Mouse (Mus musculus) midbrain, postnatal 0 days (tissue): ENCODE measurements around the gene Ntn3. TPM values are rescaled to one million over a fixed set of nuclear protein-coding genes. Genes with fewer than 3 reads are reported as not detected.

ENCODE experiments used
- ATAC-seq: fragments of 200-750 bp; cut with Nextera tagmentation; 2 replicates; pipeline ENCODE4 v1.8.0; 2017; ENCODE audit warnings: moderate number of reproducible peaks, mild to moderate bottlenecking, moderate TSS enrichment, moderate library complexity; ENCODE audit not compliant: low FRiP score
- DNase-seq: peaks from one replicate; pipeline ENCODE4 v3.0.0-alpha.2; 2015; ENCODE audit warnings: low spot score
- H3K27ac ChIP-seq: fragments of 300-500 bp; sonication (generic); 2 replicates; pipeline ENCODE4 v1.5.1; 2014; ENCODE audit warnings: low read depth, mild to moderate bottlenecking, low read length, mixed read lengths
- H3K27me3 ChIP-seq: fragments of 300-500 bp; sonication (generic); 2 replicates; pipeline ENCODE4 v1.6.1; 2014; ENCODE audit warnings: low read length, control low read depth, mixed read lengths; ENCODE audit not compliant: insufficient read depth
- H3K36me3 ChIP-seq: fragments of 300-500 bp; sonication (generic); 2 replicates; pipeline ENCODE4 v1.6.1; 2014; ENCODE audit warnings: low read length, control low read depth, mixed read lengths; ENCODE audit not compliant: insufficient read depth
- H3K4me1 ChIP-seq: fragments of 300-500 bp; sonication (generic); 2 replicates; pipeline ENCODE4 v1.6.1; 2014; ENCODE audit warnings: mild to moderate bottlenecking, control low read depth, antibody characterized with exemption, low read length, mixed read lengths; ENCODE audit not compliant: insufficient read depth
- H3K4me2 ChIP-seq: fragments of 300-500 bp; sonication (generic); 2 replicates; pipeline ENCODE4 v1.6.1; 2014; ENCODE audit warnings: low read depth, mild to moderate bottlenecking, low read length, mixed read lengths; ENCODE audit not compliant: poor library complexity, severe bottlenecking
- H3K4me3 ChIP-seq: fragments of 300-500 bp; sonication (generic); 2 replicates; pipeline ENCODE4 v1.5.1; 2014; ENCODE audit warnings: low read depth, mild to moderate bottlenecking, low read length, moderate library complexity
- H3K9ac ChIP-seq: fragments of 300-500 bp; sonication (generic); replicated peaks from 2 replicates; pipeline ENCODE4 v1.6.1; 2014; ENCODE audit warnings: mild to moderate bottlenecking, low read length, moderate library complexity, mixed read lengths; ENCODE audit not compliant: poor library complexity, severe bottlenecking
- H3K9me3 ChIP-seq: fragments of 300-500 bp; sonication (generic); 2 replicates; pipeline ENCODE4 v1.6.1; 2016; ENCODE audit warnings: low read length, control low read depth
- CTCF ChIP-seq: IDR thresholded peaks from 2 replicates; pipeline ENCODE4 v1.5.1; 2016; ENCODE audit warnings: antibody characterized with exemption, mild to moderate bottlenecking
- WGBS: fragments of 180-500 bp; shearing (Covaris S2); extraction: QIAGEN DNeasy Blood & Tissue Kit; methylation state at CpG from one replicate; pipeline ENCODE4 v1.1.7; 2014; 5-methylcytosine and 5-hydroxymethylcytosine counted together
- polyA plus RNA-seq: library from polyadenylated mRNA; unstranded; fragments of >200 nt; fragmentation: Nextera tagmentation; extraction: Ambion mirVana; gene quantifications from 2 replicates; pipeline ENCODE4 v1.2.1, GENCODE M21; 2015
- total RNA-seq: library from RNA; depleted of rRNA; stranded (reverse); fragments of >200 nt; gene quantifications from 2 replicates; pipeline ENCODE4 v1.2.3, GENCODE M21; 2014

Ntn3 gene
- total and polyA plus RNA-seq, 2 experiments from 2014 or later, result 4.0 to 23.6 TPM

DNA sequence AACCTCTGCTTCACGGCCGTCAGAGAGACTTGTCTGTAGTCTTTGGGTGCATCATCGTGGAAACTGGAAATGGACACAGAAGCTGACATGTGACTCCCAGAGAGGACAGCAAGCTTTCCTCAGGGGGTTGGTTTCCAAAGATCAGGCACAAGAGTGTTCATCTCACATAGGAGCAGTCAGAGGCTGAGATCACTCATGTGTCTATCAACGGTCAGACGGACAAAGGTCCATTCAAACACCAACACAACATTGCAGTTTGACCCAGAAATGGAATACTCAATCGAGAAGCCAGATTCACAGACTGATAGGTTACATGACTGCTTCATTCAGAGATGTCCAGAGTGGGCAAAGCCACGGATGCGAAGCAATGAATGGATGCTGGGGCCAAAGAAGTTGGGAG lies 17.4 kb upstream of the Ntn3 start:
- Histone ChIP-seq H3K36me3 (peaks cover 33% of the 10 kb centered on the region), H3K9ac (no peak overlapping the region), H3K4me2 (no peak overlapping the region), H3K4me1 (no peaks in the 10 kb centered on the region), H3K27ac (no peak overlapping the region), H3K27me3 (no peaks in the 10 kb centered on the region), H3K4me3 (no peak overlapping the region), H3K9me3 (no peaks in the 10 kb centered on the region)
- DNase-seq, result no peak
- TF ChIP-seq CTCF, result no peak
- 90% methylated on average over 8 of the region's 8 CpGs for WGBS
- ATAC-seq, result no peak

- no peaks in the 10 kb centered on the region for H3K9me3 ChIP-seq
- no peak overlapping the region for H3K4me2 ChIP-seq
- DNase-seq, result no peak
- TF ChIP-seq CTCF, result no peak
- WGBS, result 98% methylated on average over 5 of the region's 5 CpGs
- H3K4me1 ChIP-seq, result 0 out of 2 replicates have a peak, but pooled peaks cover 3% of the 10 kb centered on the region
- no peak for ATAC-seq
- H3K27me3 ChIP-seq, result no peaks in the 10 kb centered on the region
- H3K36me3 ChIP-seq, result peaks cover 29% of the 10 kb centered on the region
- H3K27ac ChIP-seq, result no peak overlapping the region
- no peak overlapping the region for H3K9ac ChIP-seq
- H3K4me3 ChIP-seq, result no peak overlapping the region
Measured at GRCm38 (mm10) chr17:24225851-24226250, 16.5 kb upstream of the Ntn3 start.

DNA sequence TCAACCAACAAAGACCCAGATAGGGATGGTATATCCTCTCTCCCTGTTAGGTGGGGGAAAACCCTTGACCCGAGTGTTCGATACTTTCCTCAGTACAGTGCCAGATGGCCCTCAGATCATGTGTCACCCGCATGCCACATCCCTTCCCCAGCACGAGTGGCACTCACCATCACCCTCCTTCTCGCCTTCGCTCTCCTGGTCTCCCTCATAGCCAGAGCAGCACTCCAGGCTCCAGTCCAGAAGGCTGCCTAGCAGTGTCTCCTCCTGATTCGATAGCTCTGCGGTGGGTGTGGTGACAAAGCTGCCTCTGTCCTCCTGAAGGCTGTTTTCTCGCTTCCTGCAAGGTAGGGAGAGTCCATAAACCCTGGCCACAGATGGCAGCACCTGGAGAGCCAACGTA lies 15.4 kb upstream of the Ntn3 start:
- ATAC-seq, result no peak

GRCm38 (mm10) chr17:24223513-24223912 lies 14.2 kb upstream of the Ntn3 start:
- Histone ChIP-seq H3K27me3 (no peaks in the 10 kb centered on the region), H3K9me3 (no peaks in the 10 kb centered on the region), H3K27ac (no peak overlapping the region), H3K4me2 (no peak overlapping the region), H3K4me3 (no peak overlapping the region), H3K4me1 (peaks cover 9% of the 10 kb centered on the region), H3K9ac (no peak overlapping the region), H3K36me3 (peaks cover 23% of the 10 kb centered on the region)
- DNase-seq, result no peak
- no peak for TF ChIP-seq CTCF
- 91% methylated on average over 5 of the region's 5 CpGs for WGBS
- no peak for ATAC-seq

More for the DNA sequence above, 15.4 kb upstream of the Ntn3 start:
- peaks cover 23% of the 10 kb centered on the region for H3K36me3 ChIP-seq
- H3K4me2 ChIP-seq, result no peak overlapping the region
- no peak overlapping the region for H3K9ac ChIP-seq
- H3K27me3 ChIP-seq, result no peaks in the 10 kb centered on the region
- DNase-seq, result no peak
- no peak overlapping the region for H3K27ac ChIP-seq
- no peak overlapping the region for H3K4me3 ChIP-seq
- 95% methylated on average over 10 of the region's 10 CpGs for WGBS
- H3K4me1 ChIP-seq, result peaks cover 7% of the 10 kb centered on the region
- TF ChIP-seq CTCF, result no peak
- H3K9me3 ChIP-seq, result no peaks in the 10 kb centered on the region

GRCm38 (mm10) chr17:24222653-24223052 lies 13.3 kb upstream of the Ntn3 start:
- 81% methylated on average over 6 of the region's 6 CpGs for WGBS
- Histone ChIP-seq H3K9me3 (no peaks in the 10 kb centered on the region), H3K27ac (no peak overlapping the region), H3K4me1 (peaks cover 9% of the 10 kb centered on the region), H3K36me3 (peaks cover 22% of the 10 kb centered on the region), H3K27me3 (no peaks in the 10 kb centered on the region), H3K9ac (no peak overlapping the region), H3K4me3 (no peak overlapping the region), H3K4me2 (no peak overlapping the region)
- no peak for DNase-seq
- TF ChIP-seq CTCF, result no peak
- ATAC-seq, result no peak

- H3K27ac ChIP-seq, result peak within 1 kb of the TSS; percentile 65
- peak within 1 kb of the TSS; percentile 76 for H3K4me3 ChIP-seq
- WGBS, result 5% methylated on average over 41 of the region's 41 CpGs
- no peaks in the 10 kb centered on the region for H3K27me3 ChIP-seq
- ATAC-seq (peak; percentile 89), DNase-seq (peak; percentile 95)
- TF ChIP-seq CTCF, result no peak
- H3K9ac ChIP-seq, result peak within 1 kb of the TSS; percentile 61
- peaks cover 9% of the 10 kb centered on the region for H3K4me1 ChIP-seq
- H3K4me2 ChIP-seq, result peak within 1 kb of the TSS; percentile 89
- peaks cover 34% of the 10 kb centered on the region for H3K36me3 ChIP-seq
- no peaks in the 10 kb centered on the region for H3K9me3 ChIP-seq
Measured at GRCm38 (mm10) chr17:24220435-24221411, 11.4 kb upstream of the Ntn3 start, which contains the start of gene Tedc2. TSS of gene Tedc2 (minus strand) at chr17:24220851.
